8 mouse cellular contexts compared by ENCODE assay signal in genomic region chr3:146343649-146344401, GRCm38 (mm10).
DNase-seq lines count a peak whose midpoint lies in the region; ATAC-seq lines count a peak whose summit lies in the region.

No protein-coding gene starts in this region.

- no peaks in the 10 kb centered on the region for H3K9me3 ChIP-seq in midbrain, embryonic 10.5 days (replicated peaks)
- H3K9me3 ChIP-seq in midbrain, embryonic 13.5 days = no peaks in the 10 kb centered on the region
- no peaks in the 10 kb centered on the region for H3K9me3 ChIP-seq in heart, embryonic 16.5 days (replicated peaks; ENCODE audit: control insufficient read depth, low read length)

- peaks cover 9% of the 10 kb centered on the region for H3K4me1 ChIP-seq in midbrain, embryonic 10.5 days
- peaks cover 19% of the 10 kb centered on the region for H3K4me1 ChIP-seq in midbrain, embryonic 13.5 days (replicated peaks)
- no peaks in the 10 kb centered on the region for H3K4me1 ChIP-seq in heart, embryonic 16.5 days (ENCODE audit: control insufficient read depth, insufficient read depth, low read length)

- no peak overlapping the region for H3K4me2 ChIP-seq in midbrain, embryonic 13.5 days (replicated peaks)
- no peak overlapping the region for H3K4me2 ChIP-seq in heart, embryonic 16.5 days (ENCODE audit: low read depth, low read length)

- no peak overlapping the region for H3K27ac ChIP-seq in midbrain, embryonic 10.5 days (replicated peaks)
- H3K27ac ChIP-seq in midbrain, embryonic 13.5 days = no peak overlapping the region
- H3K27ac ChIP-seq in heart, embryonic 16.5 days (ENCODE audit: low read length) = no peak overlapping the region

- no peak overlapping the region for H3K9ac ChIP-seq in midbrain, embryonic 13.5 days (replicated peaks)
- H3K9ac ChIP-seq in heart, embryonic 16.5 days (ENCODE audit: low read length) = no peak overlapping the region

- peak; percentile 55 for DNase-seq in midbrain, embryonic 10.5 days (ENCODE audit: low spot score)
- peak; percentile 44 to 54 for DNase-seq in adrenal gland, adult 18-20 months (ENCODE audit: low spot score in 2 of 2)
- DNase-seq in embryo, embryonic 10 days (ENCODE audit: low spot score) = peak; percentile 79
- DNase-seq in layer of hippocampus, postnatal 36 days = peak; percentile 55 to 56
- DNase-seq in splenic B cell, adult 2 months (ENCODE audit: low read depth, low spot score) = peak; percentile 69

- ATAC-seq in midbrain, embryonic 13.5 days = no peak
- 0 out of 2 replicates have a peak, but pooled peaks have one; percentile 41 for ATAC-seq in heart, embryonic 16.5 days (replicated peaks; ENCODE audit: extremely low read depth, insufficient read depth, low FRiP score)
- peak; percentile 79 for ATAC-seq in megakaryocyte progenitor cell, adult 5-6 weeks (replicated peaks; ENCODE audit: poor library complexity)

- peaks cover 10% of the 10 kb centered on the region for H3K27me3 ChIP-seq in midbrain, embryonic 10.5 days (ENCODE audit: low read depth, poor library complexity, severe bottlenecking)
- H3K27me3 ChIP-seq in midbrain, embryonic 13.5 days = 0 out of 2 replicates have a peak, but pooled peaks cover 4% of the 10 kb centered on the region
- H3K27me3 ChIP-seq in heart, embryonic 16.5 days (ENCODE audit: control insufficient read depth, insufficient read depth, low read length) = no peaks in the 10 kb centered on the region
- H3K27me3 ChIP-seq in splenic B cell, adult 2 months (ENCODE audit: control insufficient read depth, insufficient read depth, low read length, poor library complexity, severe bottlenecking) = no peaks in the 10 kb centered on the region

- 54% methylated on average over 9 of the region's 9 CpGs for WGBS in midbrain, embryonic 10.5 days
- WGBS in midbrain, embryonic 13.5 days = 57% methylated on average over 9 of the region's 9 CpGs
- WGBS in heart, embryonic 16.5 days = 59% methylated on average over 9 of the region's 9 CpGs

- H3K36me3 ChIP-seq in midbrain, embryonic 10.5 days = no peaks in the 10 kb centered on the region
- H3K36me3 ChIP-seq in midbrain, embryonic 13.5 days = no peaks in the 10 kb centered on the region
- no peaks in the 10 kb centered on the region for H3K36me3 ChIP-seq in heart, embryonic 16.5 days (ENCODE audit: control insufficient read depth, insufficient read depth)
- H3K36me3 ChIP-seq in splenic B cell, adult 2 months (ENCODE audit: control insufficient read depth, insufficient read depth, low read length, poor library complexity, severe bottlenecking) = no peaks in the 10 kb centered on the region

- no peak overlapping the region for H3K4me3 ChIP-seq in midbrain, embryonic 10.5 days
- H3K4me3 ChIP-seq in midbrain, embryonic 13.5 days (replicated peaks) = no peak overlapping the region
- H3K4me3 ChIP-seq in heart, embryonic 16.5 days (ENCODE audit: low read length) = no peak overlapping the region
